Mouse (Mus musculus) intestine, embryonic 14.5 days (tissue): ENCODE measurements at regions not wholly inside any gene's neighbourhood (a gene's known extent, or its start where the extent isn't known, plus 50 kb on each side); places are given as distances from the start of the nearest gene placed in this dataset.

Experiments used
- ATAC-seq: fragments of 200-750 bp; cut with Nextera tagmentation; replicated peaks from 2 replicates; pipeline ENCODE4 v1.8.0; 2017; ENCODE audit warnings: low read depth, moderate number of reproducible peaks, moderate TSS enrichment, moderate library complexity; ENCODE audit not compliant: low FRiP score, low TSS enrichment
- DNase-seq: peaks from one replicate; pipeline ENCODE4 v3.0.0-alpha.2; 2018; ENCODE audit warnings: low spot score
- H3K27ac ChIP-seq: fragments of 300-500 bp; sonication (generic); 2 replicates; pipeline ENCODE4 v1.5.1; 2014; ENCODE audit warnings: low read depth, mild to moderate bottlenecking, control low read depth
- H3K27me3 ChIP-seq: fragments of 300-500 bp; sonication (generic); replicated peaks from 2 replicates; pipeline ENCODE4 v1.6.1; 2014; ENCODE audit warnings: low read length, control low read depth; ENCODE audit not compliant: control insufficient read depth, insufficient read depth
- H3K36me3 ChIP-seq: fragments of 300-500 bp; sonication (generic); 2 replicates; pipeline ENCODE4 v1.6.1; 2014; ENCODE audit warnings: low read length, control low read depth; ENCODE audit not compliant: control insufficient read depth, insufficient read depth
- H3K4me1 ChIP-seq: fragments of 300-500 bp; sonication (generic); replicated peaks from 2 replicates; pipeline ENCODE4 v1.6.1; 2014; ENCODE audit warnings: low read length, control low read depth, mixed read lengths; ENCODE audit not compliant: control insufficient read depth, insufficient read depth
- H3K4me2 ChIP-seq: fragments of 300-500 bp; sonication (generic); 2 replicates; pipeline ENCODE4 v1.6.1; 2014; ENCODE audit warnings: low read length
- H3K4me3 ChIP-seq: fragments of 300-500 bp; sonication (generic); 2 replicates; pipeline ENCODE4 v1.5.1; 2014; ENCODE audit warnings: low read depth, low read length, control low read depth, mixed read lengths
- H3K9ac ChIP-seq: fragments of 300-500 bp; sonication (generic); 2 replicates; pipeline ENCODE4 v1.6.1; 2014; ENCODE audit warnings: mild to moderate bottlenecking, low read length
- H3K9me3 ChIP-seq: fragments of 300-500 bp; sonication (generic); 2 replicates; pipeline ENCODE4 v1.6.1; 2016; ENCODE audit warnings: low read length, control low read depth; ENCODE audit not compliant: control insufficient read depth
- WGBS: fragments of 180-500 bp; shearing (Covaris S2); extraction: QIAGEN DNeasy Blood & Tissue Kit; methylation state at CpG from one replicate; pipeline ENCODE4 v1.1.7; 2014; 5-methylcytosine and 5-hydroxymethylcytosine counted together

DNA sequence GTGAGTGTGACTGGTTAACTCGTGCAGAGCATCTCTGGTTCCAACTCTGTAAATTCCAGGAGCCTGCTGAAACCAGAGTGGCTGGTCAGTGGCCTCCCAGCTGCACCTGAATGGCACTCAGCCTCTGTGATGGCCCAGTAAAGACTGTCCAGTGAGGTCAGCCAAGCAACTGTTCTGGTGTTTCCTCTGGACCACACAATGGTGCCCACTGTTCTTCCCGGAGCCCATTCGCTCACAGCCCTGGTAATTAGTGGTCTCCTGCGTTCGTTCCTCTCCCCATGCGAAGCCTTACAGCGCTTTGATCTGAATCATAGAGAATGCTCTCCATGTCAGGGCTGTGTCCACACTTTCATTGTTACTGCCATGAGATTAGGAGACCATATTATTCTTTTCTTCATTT, 75.5 kb downstream of the Enkur start:
- Histone ChIP-seq H3K4me3 (no peak overlapping the region), H3K36me3 (no peaks in the 10 kb centered on the region), H3K4me1 (no peaks in the 10 kb centered on the region), H3K9ac (no peak overlapping the region), H3K27ac (no peak overlapping the region), H3K27me3 (no peaks in the 10 kb centered on the region), H3K9me3 (no peaks in the 10 kb centered on the region), H3K4me2 (no peak overlapping the region)
- DNase-seq (no peak), ATAC-seq (no peak)
- 78% methylated on average over 7 of the region's 7 CpGs for WGBS

- Histone ChIP-seq H3K9me3 (no peaks in the 10 kb centered on the region), H3K9ac (no peak overlapping the region), H3K4me3 (no peak overlapping the region), H3K27ac (no peak overlapping the region), H3K36me3 (no peaks in the 10 kb centered on the region), H3K27me3 (no peaks in the 10 kb centered on the region), H3K4me2 (no peak overlapping the region), H3K4me1 (no peaks in the 10 kb centered on the region)
- ATAC-seq (no peak), DNase-seq (no peak)
- WGBS = 63% methylated on average over 1 of the region's 1 CpGs
Measured at GRCm38 (mm10) chr2:21126531-21126930, 78.6 kb downstream of the Enkur start.

DNA sequence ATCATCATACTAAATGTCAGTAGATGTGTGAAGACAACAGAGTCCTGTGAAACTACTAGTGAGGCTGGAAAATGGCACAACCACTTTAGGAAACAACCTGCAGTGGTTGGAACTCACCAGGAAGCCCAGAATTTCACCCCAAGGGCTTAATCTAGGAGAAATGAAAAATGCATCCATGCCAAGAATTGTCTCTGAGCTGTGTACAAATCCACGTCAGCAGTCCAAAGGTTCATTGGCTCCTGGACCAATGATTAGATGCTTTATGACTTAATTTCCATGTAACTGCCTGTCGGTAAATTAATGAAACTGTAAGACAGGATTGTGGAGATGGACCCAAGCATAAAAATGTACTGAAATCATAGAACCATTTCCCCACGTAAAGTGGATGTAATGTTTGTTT, 82.7 kb downstream of the Enkur start:
- H3K9ac ChIP-seq = no peak overlapping the region
- H3K27me3 ChIP-seq = no peaks in the 10 kb centered on the region
- WGBS = 71% methylated on average over 3 of the region's 3 CpGs
- no peak for DNase-seq
- ATAC-seq = no peak
- H3K9me3 ChIP-seq = no peaks in the 10 kb centered on the region
- H3K4me3 ChIP-seq = no peak overlapping the region
- H3K4me2 ChIP-seq = no peak overlapping the region
- no peaks in the 10 kb centered on the region for H3K36me3 ChIP-seq
- no peak overlapping the region for H3K27ac ChIP-seq
- no peaks in the 10 kb centered on the region for H3K4me1 ChIP-seq

DNA sequence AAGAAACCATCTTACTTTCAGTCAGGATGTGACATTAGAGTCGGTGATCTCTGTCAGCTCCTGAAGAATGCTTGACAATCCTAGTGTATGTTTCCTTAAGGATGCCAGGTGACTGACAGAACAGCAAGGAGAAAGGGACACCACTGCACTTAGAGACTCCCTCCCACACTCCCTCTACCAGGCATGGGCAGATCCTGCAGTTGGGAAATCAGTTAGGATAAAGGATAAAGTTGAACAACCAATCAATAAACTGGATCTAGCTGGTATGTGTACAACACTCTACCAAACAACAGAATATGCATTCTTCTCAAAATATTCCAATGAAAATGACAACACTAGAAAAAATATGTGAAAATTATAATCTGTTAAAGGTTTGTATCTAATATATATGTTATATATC, 83.5 kb downstream of the Enkur start:
- H3K9ac ChIP-seq = no peak overlapping the region
- no peaks in the 10 kb centered on the region for H3K9me3 ChIP-seq
- H3K27ac ChIP-seq = no peak overlapping the region
- H3K4me2 ChIP-seq = no peak overlapping the region
- ATAC-seq (no peak), DNase-seq (no peak)
- H3K36me3 ChIP-seq = no peaks in the 10 kb centered on the region
- no peak overlapping the region for H3K4me3 ChIP-seq
- H3K4me1 ChIP-seq = no peaks in the 10 kb centered on the region
- H3K27me3 ChIP-seq = no peaks in the 10 kb centered on the region
- WGBS = 81% methylated on average over 1 of the region's 1 CpGs

DNA sequence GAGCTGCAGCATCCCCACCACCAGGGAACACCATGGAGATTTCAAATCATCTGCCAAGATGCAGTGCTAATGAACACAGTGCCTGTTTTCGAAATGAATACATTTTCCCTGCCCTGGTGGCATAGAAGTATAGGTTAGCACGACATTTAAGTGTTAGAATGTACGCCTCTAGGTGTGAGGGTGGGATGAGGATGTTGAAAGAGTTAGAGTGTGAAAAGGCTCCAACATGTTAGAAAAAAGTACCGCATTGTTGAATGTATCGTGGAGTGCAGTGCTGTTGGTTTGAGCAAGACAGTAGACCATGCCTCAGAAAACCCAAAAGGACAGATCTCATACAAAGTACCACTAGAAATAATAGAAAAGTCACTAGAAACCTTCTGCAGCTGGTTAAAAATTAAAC, 88.3 kb downstream of the Enkur start:
- 84% methylated on average over 5 of the region's 5 CpGs for WGBS
- DNase-seq (no peak), ATAC-seq (no peak)
- no peaks in the 10 kb centered on the region for H3K9me3 ChIP-seq
- H3K4me2 ChIP-seq = no peak overlapping the region
- H3K4me3 ChIP-seq = no peak overlapping the region
- H3K4me1 ChIP-seq = no peaks in the 10 kb centered on the region
- no peak overlapping the region for H3K9ac ChIP-seq
- H3K27ac ChIP-seq = no peak overlapping the region
- no peaks in the 10 kb centered on the region for H3K36me3 ChIP-seq
- H3K27me3 ChIP-seq = no peaks in the 10 kb centered on the region

GRCm38 (mm10) chr2:21111527-21111926, 93.6 kb downstream of the Enkur start:
- H3K9me3 ChIP-seq = no peaks in the 10 kb centered on the region
- no peak overlapping the region for H3K4me3 ChIP-seq
- H3K27me3 ChIP-seq = no peaks in the 10 kb centered on the region
- DNase-seq (no peak), ATAC-seq (no peak)
- 93% methylated on average over 1 of the region's 1 CpGs for WGBS
- H3K9ac ChIP-seq = no peak overlapping the region
- H3K4me2 ChIP-seq = no peak overlapping the region
- no peaks in the 10 kb centered on the region for H3K36me3 ChIP-seq
- no peaks in the 10 kb centered on the region for H3K4me1 ChIP-seq
- no peak overlapping the region for H3K27ac ChIP-seq

GRCm38 (mm10) chr2:21100248-21100808, 104.8 kb downstream of the Enkur start:
- no peak for DNase-seq
- H3K4me2 ChIP-seq = no peak overlapping the region
- H3K27me3 ChIP-seq = no peaks in the 10 kb centered on the region
- H3K36me3 ChIP-seq = no peaks in the 10 kb centered on the region
- no peak overlapping the region for H3K4me3 ChIP-seq
- H3K9ac ChIP-seq = no peak overlapping the region
- no peak for ATAC-seq
- H3K4me1 ChIP-seq = no peaks in the 10 kb centered on the region
- no peaks in the 10 kb centered on the region for H3K9me3 ChIP-seq
- no peak overlapping the region for H3K27ac ChIP-seq
- 85% methylated on average over 6 of the region's 6 CpGs for WGBS

DNA sequence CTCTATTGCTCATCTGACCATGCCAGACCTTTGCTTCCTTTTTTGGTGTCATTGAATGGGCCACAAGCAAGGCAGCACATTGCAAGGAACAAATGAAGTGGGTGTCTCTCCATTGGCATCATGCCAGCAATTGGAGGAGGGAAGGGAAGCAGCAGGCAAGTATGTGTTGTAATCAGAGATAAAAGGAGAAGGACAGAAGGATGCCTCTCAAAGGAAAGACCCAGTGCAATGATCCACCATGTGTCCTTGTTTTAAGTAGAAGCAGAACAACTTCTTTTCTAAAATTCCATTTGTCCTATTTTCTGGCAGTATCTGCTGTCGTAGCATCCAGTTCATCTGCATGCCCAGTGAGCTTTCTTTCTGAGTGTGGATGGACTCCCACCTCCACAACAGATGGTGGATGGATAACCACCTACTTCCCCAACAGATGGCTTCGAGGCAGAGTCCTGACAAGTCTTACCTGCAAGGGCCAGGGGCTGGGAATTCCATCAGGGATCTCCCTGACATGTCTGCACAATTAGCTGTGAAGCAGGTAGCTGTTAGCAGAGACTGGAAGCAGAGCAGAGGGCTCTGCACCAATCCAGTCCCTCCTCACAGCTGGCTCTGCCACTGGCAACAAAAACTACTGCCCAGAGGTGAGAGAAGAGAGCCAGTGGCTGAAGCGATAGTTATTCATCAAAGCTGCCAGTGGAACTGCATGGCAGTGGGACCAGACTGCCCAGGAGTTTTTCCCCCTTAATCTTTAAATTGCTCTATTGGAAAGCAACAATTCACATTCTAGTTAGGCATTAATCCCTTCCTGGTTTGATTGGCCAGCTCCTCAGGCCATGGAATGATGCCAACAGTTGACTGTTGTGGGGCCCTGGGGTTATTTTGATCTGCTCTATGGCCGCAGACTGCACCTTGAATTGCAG, 113.8 kb downstream of the Enkur start:
- Histone ChIP-seq H3K27ac (no peak overlapping the region), H3K4me2 (no peak overlapping the region), H3K36me3 (no peaks in the 10 kb centered on the region), H3K9ac (no peak overlapping the region), H3K4me3 (no peak overlapping the region), H3K9me3 (no peaks in the 10 kb centered on the region), H3K4me1 (no peaks in the 10 kb centered on the region), H3K27me3 (no peaks in the 10 kb centered on the region)
- DNase-seq (peak; percentile 51), ATAC-seq (no peak)
- WGBS = 53% methylated on average over 4 of the region's 4 CpGs

DNA sequence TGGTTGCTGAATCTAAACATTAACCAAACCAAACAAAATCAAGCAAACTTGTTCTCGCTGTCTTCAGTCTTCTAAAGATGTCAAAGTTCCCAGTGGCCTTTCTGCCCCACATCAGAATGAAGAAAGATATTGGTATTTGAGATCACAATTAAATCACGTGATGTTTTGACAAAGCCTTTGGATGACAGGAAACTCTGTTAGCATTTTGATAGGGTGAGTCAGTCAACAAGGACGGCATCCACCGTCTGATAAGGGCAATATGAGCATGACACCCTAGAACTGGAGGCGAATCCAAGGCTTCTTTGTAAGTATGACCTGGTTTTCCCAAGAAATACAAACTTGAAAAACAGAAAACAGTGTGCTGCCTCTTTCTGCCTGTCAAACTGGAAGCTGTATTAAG, 116.8 kb upstream of the Arhgap21 start:
- H3K4me3 ChIP-seq = no peak overlapping the region
- H3K4me1 ChIP-seq = no peaks in the 10 kb centered on the region
- no peaks in the 10 kb centered on the region for H3K9me3 ChIP-seq
- WGBS = 63% methylated on average over 5 of the region's 5 CpGs
- no peaks in the 10 kb centered on the region for H3K27me3 ChIP-seq
- no peak overlapping the region for H3K27ac ChIP-seq
- H3K9ac ChIP-seq = no peak overlapping the region
- ATAC-seq = no peak
- no peak overlapping the region for H3K4me2 ChIP-seq
- H3K36me3 ChIP-seq = no peaks in the 10 kb centered on the region
- DNase-seq = no peak
